Mouse (Mus musculus): ENCODE data around the gene Sipa1. TPM values are rescaled to one million over a fixed set of nuclear protein-coding genes. Genes with fewer than 3 reads are reported as not detected.

Sipa1 gene
- polyA plus RNA-seq, 1 experiment from 2014 or later, result 26.2 TPM

DNA sequence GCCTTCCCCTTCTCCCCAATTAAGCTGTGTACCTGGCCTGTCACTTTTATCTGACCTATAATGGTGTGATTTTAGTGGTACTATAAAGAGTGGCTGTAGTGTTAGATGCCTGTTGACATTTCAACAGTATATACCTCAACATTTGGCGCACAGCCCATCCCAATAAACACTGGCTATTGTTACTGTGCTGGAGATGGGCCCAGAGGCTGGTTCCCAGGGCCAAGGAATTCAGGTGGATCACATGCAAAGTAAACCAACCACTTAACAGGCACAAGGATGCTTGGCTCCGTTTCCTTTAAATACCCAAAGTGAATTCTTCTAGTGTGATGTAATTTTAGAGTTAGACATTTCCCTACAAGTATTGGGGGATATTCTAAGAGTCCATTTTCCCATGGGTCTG lies 48.6 kb downstream of the Sipa1 start:
- ATAC-seq (replicated peaks; ENCODE audit: low FRiP score, low read depth), result no peak
- no peaks in the 10 kb centered on the region for H3K9me3 ChIP-seq (replicated peaks; ENCODE audit: low read length)
- no peak overlapping the region for H3K4me2 ChIP-seq (ENCODE audit: low read length)
- H3K4me3 ChIP-seq (replicated peaks; ENCODE audit: low read depth, low read length), result no peak overlapping the region
- no peak for DNase-seq (ENCODE audit: low spot score)
- WGBS, result 55% methylated on average over 2 of the region's 2 CpGs
- no peaks in the 10 kb centered on the region for H3K27me3 ChIP-seq (ENCODE audit: insufficient read depth, low read length)
- no peak overlapping the region for H3K9ac ChIP-seq (ENCODE audit: low read depth, low read length)
- TF ChIP-seq CTCF (IDR thresholded peaks at IDR 0.05; ENCODE audit: low read depth), result no peak
- H3K36me3 ChIP-seq (ENCODE audit: insufficient read depth, low read length), result no peaks in the 10 kb centered on the region
- no peaks in the 10 kb centered on the region; the same call in 1 of the 2 replicates for H3K4me1 ChIP-seq (replicated peaks; ENCODE audit: insufficient read depth, low read length)
- no peak overlapping the region for H3K27ac ChIP-seq

GRCm38 (mm10) chr19:5612762-5613411 lies 50.6 kb downstream of the Sipa1 start:
- 66% methylated on average over 3 of the region's 3 CpGs for WGBS

GRCm38 (mm10) chr19:5611973-5612372 lies 51.5 kb downstream of the Sipa1 start:
- TF ChIP-seq CTCF (IDR thresholded peaks at IDR 0.05; ENCODE audit: low read depth), result no peak
- Histone ChIP-seq H3K4me3 (replicated peaks; ENCODE audit: low read depth, low read length) (no peak overlapping the region), H3K36me3 (ENCODE audit: insufficient read depth, low read length) (peaks cover 16% of the 10 kb centered on the region), H3K27me3 (ENCODE audit: insufficient read depth, low read length) (no peaks in the 10 kb centered on the region), H3K27ac (no peak overlapping the region), H3K4me2 (ENCODE audit: low read length) (no peak overlapping the region), H3K9ac (ENCODE audit: low read depth, low read length) (no peak overlapping the region), H3K4me1 (replicated peaks; ENCODE audit: insufficient read depth, low read length) (peaks cover 7% of the 10 kb centered on the region; the same call in 1 of the 2 replicates), H3K9me3 (replicated peaks; ENCODE audit: low read length) (no peaks in the 10 kb centered on the region)
- DNase-seq (ENCODE audit: low spot score) (no peak), ATAC-seq (replicated peaks; ENCODE audit: low FRiP score, low read depth) (no peak)
- WGBS, result 95% methylated on average over 1 of the region's 1 CpGs

More at GRCm38 (mm10) chr19:5612762-5613411, 50.6 kb downstream of the Sipa1 start:
- Histone ChIP-seq H3K27ac (no peak overlapping the region), H3K9me3 (replicated peaks; ENCODE audit: low read length) (no peaks in the 10 kb centered on the region), H3K4me2 (ENCODE audit: low read length) (no peak overlapping the region), H3K4me1 (replicated peaks; ENCODE audit: insufficient read depth, low read length) (peaks cover 7% of the 10 kb centered on the region; the same call in 1 of the 2 replicates), H3K9ac (ENCODE audit: low read depth, low read length) (no peak overlapping the region), H3K27me3 (ENCODE audit: insufficient read depth, low read length) (no peaks in the 10 kb centered on the region), H3K4me3 (replicated peaks; ENCODE audit: low read depth, low read length) (no peak overlapping the region), H3K36me3 (ENCODE audit: insufficient read depth, low read length) (peaks cover 7% of the 10 kb centered on the region; the same call in 1 of the 2 replicates)
- no peak for DNase-seq (ENCODE audit: low spot score)
- ATAC-seq (replicated peaks; ENCODE audit: low FRiP score, low read depth), result no peak
- no peak for TF ChIP-seq CTCF (IDR thresholded peaks at IDR 0.05; ENCODE audit: low read depth)

- peak within 1 kb of the TSS; percentile 88 for H3K9ac ChIP-seq (ENCODE audit: low read depth, low read length)
- peak within 1 kb of the TSS; percentile 72 for H3K4me2 ChIP-seq (ENCODE audit: low read length)
- H3K27me3 ChIP-seq (ENCODE audit: insufficient read depth, low read length), result no peaks in the 10 kb centered on the region
- WGBS, result under 1% methylated on average over 53 of the region's 55 CpGs
- peak; percentile 88 for ATAC-seq (replicated peaks; ENCODE audit: low FRiP score, low read depth)
- H3K36me3 ChIP-seq (ENCODE audit: insufficient read depth, low read length), result peaks cover 36% of the 10 kb centered on the region
- H3K4me1 ChIP-seq (replicated peaks; ENCODE audit: insufficient read depth, low read length), result peaks cover 7% of the 10 kb centered on the region; the same call in 1 of the 2 replicates
- peak within 1 kb of the TSS; percentile 99 for H3K27ac ChIP-seq
- H3K4me3 ChIP-seq (replicated peaks; ENCODE audit: low read depth, low read length), result peak within 1 kb of the TSS; percentile 84
- TF ChIP-seq CTCF (IDR thresholded peaks at IDR 0.05; ENCODE audit: low read depth), result peak; percentile 35; the same call in 1 of the 2 replicates
- DNase-seq (ENCODE audit: low spot score), result peak; percentile 97
- H3K9me3 ChIP-seq (replicated peaks; ENCODE audit: low read length), result no peaks in the 10 kb centered on the region
Measured at GRCm38 (mm10) chr19:5609547-5610404, 53.7 kb downstream of the Sipa1 start, which contains the start of gene Kat5. Kat5 (minus strand) TSS chr19:5610237.

DNA sequence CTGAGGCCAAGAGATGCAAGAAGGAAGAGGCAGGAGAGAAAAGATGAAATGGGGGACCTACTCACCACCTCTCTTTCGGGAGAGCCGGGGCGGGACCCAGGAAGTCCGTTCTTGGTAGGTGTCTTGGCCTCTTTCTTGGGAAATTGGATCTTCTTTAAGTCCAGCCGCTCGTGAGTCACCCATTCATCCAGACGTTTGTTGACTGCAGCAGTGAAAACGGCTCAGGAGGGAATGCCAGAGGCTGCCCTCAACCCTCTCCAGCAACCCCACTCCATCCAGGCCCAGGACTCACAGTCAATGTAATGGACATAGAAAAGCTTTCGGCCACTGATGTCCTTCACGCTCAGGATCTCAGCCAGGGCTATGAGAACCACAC lies 54.3 kb downstream of the Sipa1 start:
- Histone ChIP-seq H3K27me3 (ENCODE audit: insufficient read depth, low read length) (no peaks in the 10 kb centered on the region), H3K27ac (peak overlapping the region; percentile 99; the same call in 1 of the 2 replicates), H3K9ac (ENCODE audit: low read depth, low read length) (peak overlapping the region; percentile 88), H3K4me1 (replicated peaks; ENCODE audit: insufficient read depth, low read length) (peaks cover 7% of the 10 kb centered on the region; the same call in 1 of the 2 replicates), H3K36me3 (ENCODE audit: insufficient read depth, low read length) (peaks cover 42% of the 10 kb centered on the region), H3K4me2 (ENCODE audit: low read length) (peak overlapping the region; percentile 72), H3K9me3 (replicated peaks; ENCODE audit: low read length) (no peaks in the 10 kb centered on the region), H3K4me3 (replicated peaks; ENCODE audit: low read depth, low read length) (peak overlapping the region; percentile 84)
- ATAC-seq (replicated peaks; ENCODE audit: low FRiP score, low read depth) (no peak), DNase-seq (ENCODE audit: low spot score) (no peak)
- 53% methylated on average over 10 of the region's 10 CpGs for WGBS
- no peak for TF ChIP-seq CTCF (IDR thresholded peaks at IDR 0.05; ENCODE audit: low read depth)

DNA sequence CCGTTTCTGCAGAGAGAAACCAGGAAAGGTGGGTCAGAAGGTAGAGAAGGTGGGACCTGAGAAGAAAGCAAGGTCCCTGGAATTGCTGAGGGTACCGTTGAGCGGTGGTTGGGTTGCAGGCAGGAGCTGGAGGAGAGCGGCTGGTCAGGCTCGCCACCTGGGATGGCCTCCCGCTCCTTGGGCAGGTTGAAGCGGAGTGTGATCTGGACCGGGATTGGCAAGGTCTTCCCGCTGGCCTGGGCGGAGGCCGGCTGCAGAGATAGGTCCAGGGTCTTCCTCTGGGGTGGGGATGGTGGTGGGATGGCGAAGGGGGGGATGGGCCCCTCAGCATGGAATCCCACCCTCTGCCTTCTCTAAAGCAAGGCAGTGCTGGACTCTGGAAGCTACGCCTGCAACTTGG lies 54.8 kb downstream of the Sipa1 start:
- H3K36me3 ChIP-seq (ENCODE audit: insufficient read depth, low read length), result peaks cover 45% of the 10 kb centered on the region
- peak overlapping the region; percentile 72 for H3K4me2 ChIP-seq (ENCODE audit: low read length)
- no peak for ATAC-seq (replicated peaks; ENCODE audit: low FRiP score, low read depth)
- peaks cover 7% of the 10 kb centered on the region; the same call in 1 of the 2 replicates for H3K4me1 ChIP-seq (replicated peaks; ENCODE audit: insufficient read depth, low read length)
- H3K9ac ChIP-seq (ENCODE audit: low read depth, low read length), result no peak overlapping the region
- WGBS, result 95% methylated on average over 13 of the region's 13 CpGs
- TF ChIP-seq CTCF (IDR thresholded peaks at IDR 0.05; ENCODE audit: low read depth), result no peak
- no peak for DNase-seq (ENCODE audit: low spot score)
- H3K4me3 ChIP-seq (replicated peaks; ENCODE audit: low read depth, low read length), result peak overlapping the region; percentile 84; the same call in 1 of the 2 replicates
- H3K27me3 ChIP-seq (ENCODE audit: insufficient read depth, low read length), result no peaks in the 10 kb centered on the region
- no peaks in the 10 kb centered on the region for H3K9me3 ChIP-seq (replicated peaks; ENCODE audit: low read length)
- H3K27ac ChIP-seq, result 0 out of 2 replicates have a peak overlapping the region, but pooled peaks have one; percentile 99
